7 mouse cellular contexts compared by ENCODE assay signal in the genomic region with DNA sequence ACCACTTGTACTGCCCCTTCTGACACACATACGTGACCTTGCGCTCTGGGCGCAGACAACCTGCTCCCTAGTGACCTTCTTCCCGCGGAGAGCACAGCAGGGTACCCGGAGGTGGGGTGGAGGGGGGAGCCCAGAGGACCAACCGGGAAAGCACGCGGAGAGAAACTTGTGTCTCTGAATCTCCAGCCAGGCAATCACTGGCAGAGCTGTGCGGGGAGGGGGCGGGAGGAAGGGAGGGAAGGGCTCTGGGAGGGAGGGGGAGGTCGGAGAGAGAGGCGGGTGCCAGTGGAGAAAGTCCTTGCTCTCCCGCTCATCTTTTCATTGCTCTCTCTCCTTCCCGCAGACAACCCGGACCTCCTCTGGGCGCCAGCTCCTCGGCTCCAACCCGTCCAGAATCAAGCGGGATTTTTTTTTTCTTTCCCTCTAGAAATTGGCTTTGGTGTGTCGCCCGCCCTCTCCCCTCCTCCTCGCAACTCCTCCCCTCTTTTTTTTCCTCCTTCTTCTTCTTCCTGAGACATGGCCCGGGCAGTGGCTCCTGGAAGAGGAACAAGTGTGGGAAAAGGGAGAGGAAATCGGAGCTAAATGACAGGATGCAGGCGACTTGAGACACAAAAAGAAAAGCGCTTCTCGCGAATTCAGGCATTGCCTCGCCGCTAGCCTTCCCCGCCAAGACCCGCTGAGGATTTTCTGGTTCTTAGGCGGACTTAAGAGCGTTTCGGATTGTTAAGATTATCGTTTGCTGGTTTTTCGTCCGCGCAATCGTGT. TPM values are rescaled to one million over a fixed set of nuclear protein-coding genes. Genes with fewer than 3 reads are reported as not detected.
DNase-seq lines count a peak whose midpoint lies in the region; ATAC-seq lines count a peak whose summit lies in the region.

No protein-coding gene starts in this region.

- peak; percentile 73 to 90 for DNase-seq in adrenal gland, adult (ENCODE audit: inconsistent age in 2 of 2, low spot score in 1 of 2)
- DNase-seq in embryo, embryonic 11.5 days (ENCODE audit: low read depth, low spot score), result peak; percentile 46
- DNase-seq in gastrocnemius, postnatal 4 days (ENCODE audit: low spot score in 2 of 2), result peak; percentile 39 to 70
- peak; percentile 58 to 68 for DNase-seq in left cerebral cortex, postnatal 25 days (ENCODE audit: low spot score in 2 of 2)
- peak; percentile 79 for DNase-seq in skeletal muscle tissue, adult 2 months (ENCODE audit: low read depth, low spot score)

- under 1% methylated on average over 36 of the region's 41 CpGs for WGBS in intestine, embryonic 15.5 days

- peaks cover 10% of the 10 kb centered on the region for H3K4me1 ChIP-seq in intestine, embryonic 15.5 days (replicated peaks)
- peaks cover 42% of the 10 kb centered on the region for H3K4me1 ChIP-seq in megakaryocyte, embryonic 14.5 days

- H3K36me3 ChIP-seq in intestine, embryonic 15.5 days, result no peaks in the 10 kb centered on the region
- H3K36me3 ChIP-seq in megakaryocyte, embryonic 14.5 days (replicated peaks; ENCODE audit: low read length), result no peaks in the 10 kb centered on the region

- peak overlapping the region; percentile 67 for H3K4me3 ChIP-seq in intestine, embryonic 15.5 days (replicated peaks)
- peak overlapping the region; percentile 91 for H3K4me3 ChIP-seq in megakaryocyte, embryonic 14.5 days (replicated peaks)

- H3K4me2 ChIP-seq in intestine, embryonic 15.5 days (replicated peaks), result peak overlapping the region; percentile 99

- H3K9me3 ChIP-seq in intestine, embryonic 15.5 days, result no peaks in the 10 kb centered on the region
- H3K9me3 ChIP-seq in megakaryocyte, embryonic 14.5 days, result no peaks in the 10 kb centered on the region

- intact Hi-C loops in left cerebral cortex, postnatal 25 days (cut with DNase I), result loop anchor here (2.0 to 5.0 kb wide), 4 partner anchors 132 to 417 kb away; no protein-coding TSS in a partner anchor

- peak overlapping the region; percentile 89 for H3K27ac ChIP-seq in intestine, embryonic 15.5 days

- peak overlapping the region; percentile 76 for H3K9ac ChIP-seq in intestine, embryonic 15.5 days

- ATAC-seq in intestine, embryonic 15.5 days, result peak; percentile 21

- no peaks in the 10 kb centered on the region for H3K27me3 ChIP-seq in intestine, embryonic 15.5 days (replicated peaks)
- peaks cover 79% of the 10 kb centered on the region for H3K27me3 ChIP-seq in megakaryocyte, embryonic 14.5 days (replicated peaks)

RNA-seq across cellular contexts. Expression of a gene that starts 0.5 kb away (rescaled TPM):
- 10 to 100 TPM; 85.3 to 87.5 TPM for total RNA-seq in gastrocnemius, postnatal 4 days (2021)
- 60.7 and 62.7 TPM in 2 replicates for polyA plus RNA-seq in intestine, embryonic 15.5 days (2015; fragmentation: Nextera tagmentation; extraction: Ambion mirVana)
- 10 to 100 TPM; 24.6 to 29.6 TPM for total RNA-seq in left cerebral cortex, postnatal 25 days (2021)
- polyA plus RNA-seq in megakaryocyte, embryonic 14.5 days (2012; ENCODE audit: insufficient read depth, low replicate concordance), result 1.00 and 1.1 TPM in 2 replicates

Comparison
In these comparisons a context has a peak if more than half of its experiments do, and no peak if none do; other contexts are left out.
1. Peak in every context shown above with its lines: DNase-seq, ATAC-seq, H3K4me3 ChIP-seq and H3K27ac ChIP-seq.